Mouse (Mus musculus): ENCODE measurements at regions not wholly inside any gene's neighbourhood (a gene's known extent, or its start where the extent isn't known, plus 50 kb on each side); places are given as distances from the start of the nearest gene placed in this dataset.
A peak's percentile ranks its signal among the peaks of the same experiment; 100 is the strongest.

DNA sequence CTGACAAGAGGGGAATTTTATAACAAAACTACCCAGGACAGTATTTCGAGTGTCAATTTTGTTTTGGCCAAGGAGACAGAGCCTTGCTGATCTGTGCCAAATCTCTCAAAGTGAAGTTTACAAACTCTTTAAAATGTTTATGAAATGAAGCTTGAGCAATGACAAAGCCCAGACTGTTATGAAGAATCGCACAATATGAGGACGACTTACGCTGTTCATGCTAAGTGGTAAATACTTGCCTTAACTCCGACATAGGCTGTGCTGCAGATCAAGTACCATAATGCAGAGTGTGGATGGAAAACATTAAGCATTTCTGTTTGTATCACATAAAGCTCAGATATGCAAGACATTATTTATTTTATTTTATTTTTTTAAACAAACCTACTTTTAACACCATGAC lies 169.8 kb upstream of the Dcn start:
- DNase-seq (ENCODE audit: low read depth in 1 of 2, low spot score in 2 of 2): no peak
- H3K4me1 ChIP-seq (ENCODE audit: control insufficient read depth, insufficient read depth, insufficient read length): peaks cover 6% of the 10 kb centered on the region; the same call in 1 of the 2 replicates
- no peaks in the 10 kb centered on the region for H3K36me3 ChIP-seq (ENCODE audit: control insufficient read depth, insufficient read depth, low read length)
- H3K27me3 ChIP-seq (ENCODE audit: control insufficient read depth, insufficient read depth, low read length): no peaks in the 10 kb centered on the region
- TF ChIP-seq POLR2A (IDR thresholded peaks at IDR 0.05; ENCODE audit: low read depth, low read length) (no peak), CTCF (IDR thresholded peaks at IDR 0.05; ENCODE audit: extremely low read depth, insufficient read depth, insufficient read length, insufficient replicate concordance) (no peak)
- 90% methylated on average over 5 of the region's 5 CpGs for WGBS
- H3K4me3 ChIP-seq (ENCODE audit: extremely low read depth, insufficient read depth, insufficient read length): no peak overlapping the region
- no peak overlapping the region for H3K27ac ChIP-seq (ENCODE audit: insufficient read depth, low read length)

DNA sequence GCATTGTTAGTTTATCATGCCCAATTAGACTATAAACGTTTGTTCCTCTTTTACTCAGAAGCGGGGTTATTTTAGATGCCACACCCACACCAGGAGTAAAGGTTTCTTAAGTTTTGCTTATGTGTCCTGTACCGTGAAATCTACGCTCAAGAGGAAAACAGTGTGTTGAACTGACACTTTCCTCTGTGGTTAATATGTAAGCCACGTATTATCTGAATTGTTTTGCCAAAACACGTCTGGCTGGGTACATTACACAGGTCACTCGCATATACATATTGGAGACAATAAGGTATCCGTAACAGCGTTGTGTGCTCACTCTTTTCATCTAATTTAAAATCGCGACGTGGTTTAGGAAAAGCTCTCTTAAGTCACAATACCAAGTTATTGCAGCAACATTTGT lies 166.9 kb upstream of the Dcn start:
- no peaks in the 10 kb centered on the region for H3K27me3 ChIP-seq (ENCODE audit: control insufficient read depth, insufficient read depth, low read length)
- peaks cover 6% of the 10 kb centered on the region; the same call in 1 of the 2 replicates for H3K4me1 ChIP-seq (ENCODE audit: control insufficient read depth, insufficient read depth, insufficient read length)
- DNase-seq (ENCODE audit: low read depth in 1 of 2, low spot score in 2 of 2): peak; percentile 9 to 77
- 4% methylated on average over 12 of the region's 12 CpGs for WGBS
- TF ChIP-seq CTCF (IDR thresholded peaks at IDR 0.05; ENCODE audit: extremely low read depth, insufficient read depth, insufficient read length, insufficient replicate concordance) (no peak), POLR2A (IDR thresholded peaks at IDR 0.05; ENCODE audit: low read depth, low read length) (no peak)
- H3K27ac ChIP-seq (ENCODE audit: insufficient read depth, low read length): peak overlapping the region; percentile 93; the same call in 1 of the 2 replicates
- peak overlapping the region; percentile 31; the same call in 1 of the 2 replicates for H3K4me3 ChIP-seq (ENCODE audit: extremely low read depth, insufficient read depth, insufficient read length)
- H3K36me3 ChIP-seq (ENCODE audit: control insufficient read depth, insufficient read depth, low read length): no peaks in the 10 kb centered on the region

DNA sequence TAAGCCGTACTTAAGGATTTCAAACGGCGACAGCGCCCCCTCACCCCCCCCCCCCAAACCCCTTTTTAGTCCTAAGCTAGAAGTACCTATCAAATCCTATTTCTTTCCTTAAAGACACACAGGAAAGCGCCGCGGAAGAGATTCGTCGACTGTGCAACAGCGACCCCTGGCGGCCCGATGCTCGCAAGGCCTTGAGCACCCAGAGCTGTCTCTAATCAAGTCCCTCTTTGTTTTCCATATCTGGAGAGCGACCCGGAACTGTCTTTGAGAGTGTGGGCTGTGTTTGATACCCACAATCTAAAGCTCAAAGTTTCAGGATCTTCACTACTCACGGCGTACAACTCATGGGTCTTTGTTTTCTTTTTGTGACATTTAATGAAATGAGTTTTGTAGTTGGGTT lies 166.4 kb upstream of the Dcn start:
- Histone ChIP-seq H3K4me3 (ENCODE audit: extremely low read depth, insufficient read depth, insufficient read length) (peak overlapping the region; percentile 59), H3K27me3 (ENCODE audit: control insufficient read depth, insufficient read depth, low read length) (no peaks in the 10 kb centered on the region), H3K27ac (ENCODE audit: insufficient read depth, low read length) (peak overlapping the region; percentile 97), H3K36me3 (ENCODE audit: control insufficient read depth, insufficient read depth, low read length) (no peaks in the 10 kb centered on the region), H3K4me1 (ENCODE audit: control insufficient read depth, insufficient read depth, insufficient read length) (peaks cover 6% of the 10 kb centered on the region; the same call in 1 of the 2 replicates)
- 1% methylated on average over 17 of the region's 17 CpGs for WGBS
- TF ChIP-seq CTCF (IDR thresholded peaks at IDR 0.05; ENCODE audit: extremely low read depth, insufficient read depth, insufficient read length, insufficient replicate concordance) (peak; percentile 96), POLR2A (IDR thresholded peaks at IDR 0.05; ENCODE audit: low read depth, low read length) (no peak; the same call in 1 of the 2 replicates)
- DNase-seq (ENCODE audit: low read depth in 1 of 2, low spot score in 2 of 2): peak; percentile 83 to 89

DNA sequence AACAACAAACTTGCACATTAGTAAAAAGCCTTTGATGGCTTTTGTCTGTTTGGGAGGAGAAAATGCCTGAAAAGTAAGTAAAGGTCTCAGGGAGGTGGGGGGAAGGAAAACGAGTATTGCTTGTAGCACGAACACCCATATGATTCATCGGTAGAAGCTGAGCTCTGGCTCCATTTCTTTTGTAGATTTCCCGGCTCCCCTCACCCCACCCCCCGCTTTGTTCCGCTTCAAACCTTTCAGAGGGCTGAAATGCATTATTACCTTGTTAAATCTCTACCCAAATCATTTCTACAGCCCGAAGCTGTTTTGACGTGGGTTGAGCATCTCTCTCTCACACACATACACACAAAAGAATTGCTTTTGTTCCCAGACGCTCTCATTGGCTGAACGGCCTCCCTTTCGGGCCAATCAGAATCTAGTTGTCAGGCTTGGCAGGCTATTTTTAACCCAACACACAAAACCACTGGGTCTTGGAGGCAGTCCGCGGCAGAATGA lies 166.0 kb upstream of the Dcn start:
- peak overlapping the region; percentile 97 for H3K27ac ChIP-seq (ENCODE audit: insufficient read depth, low read length)
- no peaks in the 10 kb centered on the region for H3K36me3 ChIP-seq (ENCODE audit: control insufficient read depth, insufficient read depth, low read length)
- peak; percentile 85 to 89 for DNase-seq (ENCODE audit: low read depth in 1 of 2, low spot score in 2 of 2)
- 1% methylated on average over 13 of the region's 13 CpGs for WGBS
- peak overlapping the region; percentile 59 for H3K4me3 ChIP-seq (ENCODE audit: extremely low read depth, insufficient read depth, insufficient read length)
- TF ChIP-seq POLR2A (IDR thresholded peaks at IDR 0.05; ENCODE audit: low read depth, low read length): no peak
- TF ChIP-seq CTCF (IDR thresholded peaks at IDR 0.05; ENCODE audit: extremely low read depth, insufficient read depth, insufficient read length, insufficient replicate concordance): no peak
- H3K27me3 ChIP-seq (ENCODE audit: control insufficient read depth, insufficient read depth, low read length): no peaks in the 10 kb centered on the region
- H3K4me1 ChIP-seq (ENCODE audit: control insufficient read depth, insufficient read depth, insufficient read length): peaks cover 6% of the 10 kb centered on the region; the same call in 1 of the 2 replicates

DNA sequence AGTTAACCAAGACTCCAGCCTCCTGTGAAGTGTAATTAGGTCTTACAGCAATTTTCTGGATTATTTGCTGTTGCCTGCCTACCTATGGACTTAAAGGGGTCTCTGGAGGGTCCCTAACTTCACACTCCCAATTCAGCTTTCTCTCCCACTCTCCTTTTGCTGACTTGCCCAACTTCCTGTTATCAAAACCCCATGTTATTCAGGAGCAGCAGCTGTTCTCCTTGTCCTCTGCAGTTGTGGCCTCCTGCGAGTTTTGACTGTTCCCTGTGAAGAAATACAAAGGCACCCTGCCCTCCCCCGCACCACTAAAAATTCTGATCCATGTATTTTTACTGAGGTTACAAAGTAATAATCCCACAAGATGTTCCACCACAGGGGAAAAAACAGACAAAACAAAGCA lies 146.8 kb upstream of the Dcn start:
- DNase-seq (ENCODE audit: low read depth in 1 of 2, low spot score in 2 of 2): no peak
- 72% methylated on average over 2 of the region's 2 CpGs for WGBS
- no peak overlapping the region for H3K27ac ChIP-seq (ENCODE audit: insufficient read depth, low read length)
- no peaks in the 10 kb centered on the region for H3K27me3 ChIP-seq (ENCODE audit: control insufficient read depth, insufficient read depth, low read length)
- peaks cover 8% of the 10 kb centered on the region; the same call in 1 of the 2 replicates for H3K4me1 ChIP-seq (ENCODE audit: control insufficient read depth, insufficient read depth, insufficient read length)
- H3K36me3 ChIP-seq (ENCODE audit: control insufficient read depth, insufficient read depth, low read length): no peaks in the 10 kb centered on the region
- no peak overlapping the region for H3K4me3 ChIP-seq (ENCODE audit: extremely low read depth, insufficient read depth, insufficient read length)
- no peak for TF ChIP-seq CTCF (IDR thresholded peaks at IDR 0.05; ENCODE audit: extremely low read depth, insufficient read depth, insufficient read length, insufficient replicate concordance)

DNA sequence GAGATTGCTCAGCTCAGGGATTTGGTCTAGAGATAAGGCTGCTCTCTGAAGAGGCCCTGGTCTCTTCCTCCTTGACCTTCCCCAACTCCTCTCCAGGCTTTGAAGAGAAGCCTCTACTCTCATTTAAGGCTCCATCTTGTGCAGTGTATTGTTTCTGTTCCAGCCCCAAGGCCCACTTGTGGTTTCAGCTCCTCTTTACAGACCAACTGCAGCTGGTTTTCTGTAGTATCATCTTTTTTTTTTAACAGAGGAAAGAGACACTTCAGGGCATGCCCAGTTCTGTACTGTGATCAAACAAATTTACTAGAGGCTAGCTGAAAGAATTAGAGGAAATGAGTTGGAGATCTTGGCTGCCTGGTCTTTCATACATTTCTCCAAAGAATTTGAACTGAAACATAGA lies 145.4 kb upstream of the Dcn start:
- Histone ChIP-seq H3K27ac (ENCODE audit: insufficient read depth, low read length) (no peak overlapping the region; the same call in 1 of the 2 replicates), H3K27me3 (ENCODE audit: control insufficient read depth, insufficient read depth, low read length) (no peaks in the 10 kb centered on the region), H3K36me3 (ENCODE audit: control insufficient read depth, insufficient read depth, low read length) (no peaks in the 10 kb centered on the region), H3K4me3 (ENCODE audit: extremely low read depth, insufficient read depth, insufficient read length) (no peak overlapping the region), H3K4me1 (ENCODE audit: control insufficient read depth, insufficient read depth, insufficient read length) (peaks cover 13% of the 10 kb centered on the region; the same call in 1 of the 2 replicates)
- TF ChIP-seq POLR2A (IDR thresholded peaks at IDR 0.05; ENCODE audit: low read depth, low read length) (no peak), CTCF (IDR thresholded peaks at IDR 0.05; ENCODE audit: extremely low read depth, insufficient read depth, insufficient read length, insufficient replicate concordance) (no peak)
- no peak for DNase-seq (ENCODE audit: low read depth in 1 of 2, low spot score in 2 of 2)

DNA sequence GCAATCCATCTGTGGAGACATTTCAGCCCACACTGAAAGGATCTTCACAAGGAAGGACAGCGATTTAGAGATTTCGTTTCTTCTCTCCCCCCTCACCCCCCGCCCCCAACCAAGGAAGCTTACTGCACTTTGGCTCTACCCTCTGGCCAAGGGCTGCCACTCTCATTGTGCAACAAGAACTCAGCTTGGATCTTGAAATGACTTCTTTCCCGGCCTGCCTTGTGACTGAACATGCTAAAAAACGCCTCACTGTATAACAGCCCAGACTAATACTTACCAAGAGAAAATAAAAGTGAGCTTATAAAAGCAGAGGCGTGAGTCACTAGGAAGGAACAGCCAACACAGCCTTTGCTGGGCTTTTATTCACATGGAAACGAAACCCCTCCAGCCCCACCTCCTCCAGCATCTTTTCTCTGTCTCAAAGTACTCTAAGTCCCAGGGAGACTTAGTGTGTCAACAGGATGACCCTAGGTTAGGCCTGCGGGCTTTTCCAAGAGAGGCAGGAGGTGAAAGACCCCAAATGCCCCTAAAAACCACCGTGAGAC lies 144.7 kb upstream of the Dcn start:
- Histone ChIP-seq H3K27ac (ENCODE audit: insufficient read depth, low read length) (0 out of 2 replicates have a peak overlapping the region, but pooled peaks have one; percentile 22), H3K27me3 (ENCODE audit: control insufficient read depth, insufficient read depth, low read length) (no peaks in the 10 kb centered on the region), H3K4me3 (ENCODE audit: extremely low read depth, insufficient read depth, insufficient read length) (no peak overlapping the region), H3K4me1 (ENCODE audit: control insufficient read depth, insufficient read depth, insufficient read length) (peaks cover 13% of the 10 kb centered on the region; the same call in 1 of the 2 replicates), H3K36me3 (ENCODE audit: control insufficient read depth, insufficient read depth, low read length) (no peaks in the 10 kb centered on the region)
- DNase-seq (ENCODE audit: low read depth in 1 of 2, low spot score in 2 of 2): no peak
- 75% methylated on average over 9 of the region's 9 CpGs for WGBS
- TF ChIP-seq CTCF (IDR thresholded peaks at IDR 0.05; ENCODE audit: extremely low read depth, insufficient read depth, insufficient read length, insufficient replicate concordance) (no peak), POLR2A (IDR thresholded peaks at IDR 0.05; ENCODE audit: low read depth, low read length) (no peak)
